Mouse (Mus musculus) forebrain, embryonic 12.5 days (tissue): ENCODE measurements around the gene Gm49416. TPM values are rescaled to one million over a fixed set of nuclear protein-coding genes. Genes with fewer than 3 reads are reported as not detected.
"Not testable (repeated sequence)": the region's sequence is repeated elsewhere in the genome, so short reads cannot be mapped to it uniquely, and the experiment has no call there.

ENCODE experiments used
- ATAC-seq: fragments of 200-750 bp; cut with Nextera tagmentation; 2 replicates; pipeline ENCODE4 v1.8.0; 2017; ENCODE audit warnings: moderate TSS enrichment; ENCODE audit not compliant: low FRiP score
- H3K27ac ChIP-seq: fragments of 300-500 bp; sonication (generic); 2 replicates; pipeline ENCODE4 v1.5.1; 2016; ENCODE audit warnings: mild to moderate bottlenecking
- H3K27me3 ChIP-seq: fragments of 300-500 bp; sonication (generic); 2 replicates; pipeline ENCODE4 v1.6.1; 2016; ENCODE audit warnings: mild to moderate bottlenecking
- H3K36me3 ChIP-seq: fragments of 300-500 bp; sonication (generic); replicated peaks from 2 replicates; pipeline ENCODE4 v1.6.1; 2016; ENCODE audit warnings: mild to moderate bottlenecking
- H3K4me1 ChIP-seq: fragments of 300-500 bp; sonication (generic); 2 replicates; pipeline ENCODE4 v1.6.1; 2016
- H3K4me2 ChIP-seq: fragments of 300-500 bp; sonication (generic); 2 replicates; pipeline ENCODE4 v1.6.1; 2016; ENCODE audit warnings: mild to moderate bottlenecking, moderate library complexity
- H3K4me3 ChIP-seq: fragments of 300-500 bp; sonication (generic); replicated peaks from 2 replicates; pipeline ENCODE4 v1.5.1; 2016; ENCODE audit warnings: mild to moderate bottlenecking
- H3K9ac ChIP-seq: fragments of 300-500 bp; sonication (generic); 2 replicates; pipeline ENCODE4 v1.6.1; 2016; ENCODE audit warnings: mild to moderate bottlenecking
- H3K9me3 ChIP-seq: fragments of 300-500 bp; sonication (generic); 2 replicates; pipeline ENCODE4 v1.6.1; 2016
- WGBS: fragments of 180-500 bp; shearing (Covaris S2); methylation state at CpG from one replicate; pipeline ENCODE4 v1.1.7; 2016; 5-methylcytosine and 5-hydroxymethylcytosine counted together
- polyA plus RNA-seq: library from polyadenylated mRNA; unstranded; fragments of >200 nt; fragmentation: Nextera tagmentation; extraction: Ambion mirVana; gene quantifications from 2 replicates; pipeline ENCODE4 v1.2.1, GENCODE M21; 2016

Gm49416 gene
- polyA plus RNA-seq, 1 experiment from 2014 or later: not detected

- Histone ChIP-seq H3K27me3 (peaks cover 4% of the 10 kb centered on the region; the same call in 1 of the 2 replicates), H3K4me2 (no peak overlapping the region), H3K9ac (no peak overlapping the region), H3K4me3 (no peak overlapping the region), H3K4me1 (no peaks in the 10 kb centered on the region), H3K9me3 (no peaks in the 10 kb centered on the region), H3K27ac (no peak overlapping the region), H3K36me3 (peaks cover 9% of the 10 kb centered on the region)
- WGBS: 95% methylated on average over 3 of the region's 3 CpGs
- no peak for ATAC-seq
Measured at GRCm38 (mm10) chr19:8853117-8853516, 35.6 kb upstream of the Gm49416 start.

- Histone ChIP-seq H3K9ac (no peak overlapping the region), H3K4me3 (no peak overlapping the region), H3K4me2 (no peak overlapping the region), H3K9me3 (no peaks in the 10 kb centered on the region), H3K27ac (no peak overlapping the region), H3K4me1 (no peaks in the 10 kb centered on the region), H3K27me3 (no peaks in the 10 kb centered on the region), H3K36me3 (no peaks in the 10 kb centered on the region)
- WGBS: 50% methylated on average over 4 of the region's 4 CpGs
- ATAC-seq: no peak
Measured at GRCm38 (mm10) chr19:8857689-8858088, 31.0 kb upstream of the Gm49416 start.

- 18% methylated on average over 1 of the region's 1 CpGs for WGBS
Measured at GRCm38 (mm10) chr19:8859018-8859417, 29.7 kb upstream of the Gm49416 start.

GRCm38 (mm10) chr19:8864265-8864664, 24.5 kb upstream of the Gm49416 start:
- H3K4me1 ChIP-seq: no peaks in the 10 kb centered on the region
- ATAC-seq: no peak
- H3K4me3 ChIP-seq: no peak overlapping the region
- H3K27ac ChIP-seq: no peak overlapping the region
- H3K36me3 ChIP-seq: no peaks in the 10 kb centered on the region
- no peaks in the 10 kb centered on the region for H3K9me3 ChIP-seq
- no peak overlapping the region for H3K4me2 ChIP-seq
- WGBS: 85% methylated on average over 6 of the region's 6 CpGs
- no peaks in the 10 kb centered on the region for H3K27me3 ChIP-seq
- H3K9ac ChIP-seq: no peak overlapping the region

More at GRCm38 (mm10) chr19:8859018-8859417, 29.7 kb upstream of the Gm49416 start:
- H3K27me3 ChIP-seq: no peaks in the 10 kb centered on the region
- no peaks in the 10 kb centered on the region for H3K36me3 ChIP-seq
- no peaks in the 10 kb centered on the region for H3K4me1 ChIP-seq
- H3K9me3 ChIP-seq: no peaks in the 10 kb centered on the region
- no peak overlapping the region for H3K4me2 ChIP-seq
- no peak overlapping the region for H3K9ac ChIP-seq
- H3K27ac ChIP-seq: no peak overlapping the region
- H3K4me3 ChIP-seq: no peak overlapping the region
- ATAC-seq: no peak

- WGBS: 58% methylated on average over 3 of the region's 3 CpGs
- ATAC-seq, H3K9me3 ChIP-seq, H3K27ac ChIP-seq, H3K27me3 ChIP-seq, H3K4me3 ChIP-seq, H3K9ac ChIP-seq: not testable (repeated sequence)
- H3K36me3 ChIP-seq: peaks cover 24% of the 10 kb centered on the region
- peak overlapping the region; percentile 95; the same call in 1 of the 2 replicates for H3K4me2 ChIP-seq
- H3K4me1 ChIP-seq: peaks cover 10% of the 10 kb centered on the region
Measured at GRCm38 (mm10) chr19:8870381-8870780, 18.3 kb upstream of the Gm49416 start.

GRCm38 (mm10) chr19:8870838-8871237, 17.9 kb upstream of the Gm49416 start:
- ATAC-seq: peak; percentile 47
- no peaks in the 10 kb centered on the region for H3K27me3 ChIP-seq
- H3K4me1 ChIP-seq: peaks cover 10% of the 10 kb centered on the region
- peak overlapping the region; percentile 97 for H3K4me3 ChIP-seq
- H3K36me3 ChIP-seq: peaks cover 28% of the 10 kb centered on the region
- H3K27ac ChIP-seq: peak overlapping the region; percentile 57
- H3K9ac ChIP-seq: peak overlapping the region; percentile 97
- no peaks in the 10 kb centered on the region for H3K9me3 ChIP-seq
- peak overlapping the region; percentile 95 for H3K4me2 ChIP-seq
- WGBS: 59% methylated on average over 9 of the region's 9 CpGs

GRCm38 (mm10) chr19:8871267-8872186, 17.2 kb upstream of the Gm49416 start, which contains the start of gene Ubxn1:
Gene Ubxn1 (plus strand): TSS chr19:8871496.
- H3K27me3 ChIP-seq: no peaks in the 10 kb centered on the region
- WGBS: 1% methylated on average over 59 of the region's 59 CpGs
- peak within 1 kb of the TSS; percentile 95 for H3K4me2 ChIP-seq
- H3K9me3 ChIP-seq: no peaks in the 10 kb centered on the region
- H3K36me3 ChIP-seq: peaks cover 35% of the 10 kb centered on the region
- H3K9ac ChIP-seq: peak within 1 kb of the TSS; percentile 97
- H3K27ac ChIP-seq: peak within 1 kb of the TSS; percentile 78
- H3K4me1 ChIP-seq: peaks cover 10% of the 10 kb centered on the region
- peak; percentile 99 for ATAC-seq
- H3K4me3 ChIP-seq: peak within 1 kb of the TSS; percentile 97

GRCm38 (mm10) chr19:8872266-8872840, 16.4 kb upstream of the Gm49416 start:
- H3K27me3 ChIP-seq: no peaks in the 10 kb centered on the region
- 85% methylated on average over 10 of the region's 10 CpGs for whole genome bisulfite sequencing
- H3K27ac ChIP-seq: no peak overlapping the region
- H3K36me3 ChIP-seq: peaks cover 42% of the 10 kb centered on the region
- H3K4me1 ChIP-seq: peaks cover 10% of the 10 kb centered on the region
- H3K4me2 ChIP-seq: peak overlapping the region; percentile 95
- H3K9ac ChIP-seq: peak overlapping the region; percentile 97
- H3K4me3 ChIP-seq: peak overlapping the region; percentile 97
- H3K9me3 ChIP-seq: no peaks in the 10 kb centered on the region
- no peak for ATAC-seq

GRCm38 (mm10) chr19:8875031-8875430, 13.7 kb upstream of the Gm49416 start:
- WGBS: 93% methylated on average over 7 of the region's 7 CpGs
- H3K27me3 ChIP-seq: no peaks in the 10 kb centered on the region
- H3K36me3 ChIP-seq: peaks cover 42% of the 10 kb centered on the region
- no peak overlapping the region for H3K4me3 ChIP-seq
- H3K27ac ChIP-seq: no peak overlapping the region
- H3K9me3 ChIP-seq: no peaks in the 10 kb centered on the region
- no peak overlapping the region for H3K4me2 ChIP-seq
- no peak for ATAC-seq
- no peak overlapping the region for H3K9ac ChIP-seq
- peaks cover 17% of the 10 kb centered on the region for H3K4me1 ChIP-seq

GRCm38 (mm10) chr19:8880311-8881033, 8.3 kb upstream of the Gm49416 start, which contains the start of gene Uqcc3:
Gene Uqcc3 (minus strand): TSS chr19:8880923.
- Histone ChIP-seq H3K9me3 (no peaks in the 10 kb centered on the region), H3K4me3 (peak within 1 kb of the TSS; percentile 77), H3K27me3 (no peaks in the 10 kb centered on the region), H3K27ac (peak within 1 kb of the TSS; percentile 80), H3K4me1 (peaks cover 11% of the 10 kb centered on the region), H3K36me3 (peaks cover 17% of the 10 kb centered on the region), H3K4me2 (peak within 1 kb of the TSS; percentile 84), H3K9ac (peak within 1 kb of the TSS; percentile 89)
- peak; percentile 97 for ATAC-seq
- WGBS: under 1% methylated on average over 42 of the region's 42 CpGs

- 24% methylated on average over 3 of the region's 3 CpGs for WGBS
- Histone ChIP-seq H3K4me3 (peak overlapping the region; percentile 77), H3K9ac (peak overlapping the region; percentile 89; the same call in 1 of the 2 replicates), H3K27me3 (no peaks in the 10 kb centered on the region), H3K9me3 (no peaks in the 10 kb centered on the region), H3K36me3 (peaks cover 12% of the 10 kb centered on the region), H3K27ac (peak overlapping the region; percentile 80; the same call in 1 of the 2 replicates), H3K4me1 (peaks cover 11% of the 10 kb centered on the region), H3K4me2 (peak overlapping the region; percentile 84)
- no peak; the same call in 1 of the 2 replicates for ATAC-seq
Measured at GRCm38 (mm10) chr19:8881034-8881392, 7.7 kb upstream of the Gm49416 start.

GRCm38 (mm10) chr19:8883616-8884015, 5.1 kb upstream of the Gm49416 start, which contains the start of the genes Lbhd1 and Gm49403:
Gene Lbhd1 (plus strand): TSS chr19:8883732.
Gene Gm49403 (plus strand): TSS chr19:8883930.
- peaks cover 21% of the 10 kb centered on the region for H3K4me1 ChIP-seq
- H3K27ac ChIP-seq: no peak within 1 kb of the TSS
- no peak for ATAC-seq
- H3K9me3 ChIP-seq: no peaks in the 10 kb centered on the region
- H3K27me3 ChIP-seq: no peaks in the 10 kb centered on the region
- no peak within 1 kb of the TSS for H3K9ac ChIP-seq
- 73% methylated on average over 3 of the region's 3 CpGs for WGBS
- H3K4me3 ChIP-seq: no peak within 1 kb of the TSS
- no peaks in the 10 kb centered on the region for H3K36me3 ChIP-seq
- no peak within 1 kb of the TSS for H3K4me2 ChIP-seq
